Mouse (Mus musculus) bone marrow macrophage, adult 2 months (primary cell): ENCODE measurements at regions not wholly inside any gene's neighbourhood (a gene's known extent, or its start where the extent isn't known, plus 50 kb on each side); places are given as distances from the start of the nearest gene placed in this dataset.

Experiments
- H3K27ac ChIP-seq: 2 replicates; pipeline ENCODE4 v1.5.1; 2012; ENCODE audit warnings: low read depth, low read length; ENCODE audit not compliant: insufficient read depth
- H3K4me1 ChIP-seq: 2 replicates; pipeline ENCODE4 v1.6.1; 2012; ENCODE audit warnings: low read length; ENCODE audit not compliant: control insufficient read depth, insufficient read depth
- H3K4me3 ChIP-seq: 2 replicates; pipeline ENCODE4 v1.5.1; 2012; ENCODE audit warnings: mild to moderate bottlenecking, low read length, moderate library complexity; ENCODE audit not compliant: insufficient read depth
- CTCF ChIP-seq: IDR thresholded peaks from 2 replicates; pipeline ENCODE4 v1.5.1; 2012; ENCODE audit warnings: low read depth, mild to moderate bottlenecking, low read length, moderate library complexity
- POLR2A ChIP-seq: IDR thresholded peaks from 2 replicates; pipeline ENCODE4 v1.6.1; 2012; ENCODE audit warnings: mild to moderate bottlenecking, low read depth, low read length, borderline replicate concordance

DNA sequence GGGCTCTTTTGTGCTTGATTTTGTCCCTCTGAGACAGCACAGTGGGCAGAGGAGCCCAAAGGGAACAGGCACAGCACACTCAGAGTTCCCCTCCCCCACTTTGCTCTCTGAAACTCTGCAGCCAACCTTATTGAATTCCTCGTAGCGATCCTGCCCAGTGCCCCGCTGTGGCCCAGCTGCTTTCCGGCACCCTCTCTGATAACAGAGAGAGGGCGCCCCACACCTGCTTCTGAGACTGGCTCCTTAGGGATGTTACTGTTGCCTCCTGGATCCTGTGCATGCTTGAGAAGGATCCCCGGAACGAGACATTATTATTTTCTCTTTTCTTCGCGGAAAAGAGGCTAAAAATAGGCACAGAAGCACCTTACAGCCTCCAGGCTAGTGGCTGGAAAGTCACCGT is 179.0 kb downstream of the 1700010I14Rik start:
- H3K4me1 ChIP-seq: no peaks in the 10 kb centered on the region
- peak overlapping the region; percentile 24 for H3K4me3 ChIP-seq
- no peak overlapping the region for H3K27ac ChIP-seq
- TF ChIP-seq CTCF (no peak), POLR2A (no peak)

DNA sequence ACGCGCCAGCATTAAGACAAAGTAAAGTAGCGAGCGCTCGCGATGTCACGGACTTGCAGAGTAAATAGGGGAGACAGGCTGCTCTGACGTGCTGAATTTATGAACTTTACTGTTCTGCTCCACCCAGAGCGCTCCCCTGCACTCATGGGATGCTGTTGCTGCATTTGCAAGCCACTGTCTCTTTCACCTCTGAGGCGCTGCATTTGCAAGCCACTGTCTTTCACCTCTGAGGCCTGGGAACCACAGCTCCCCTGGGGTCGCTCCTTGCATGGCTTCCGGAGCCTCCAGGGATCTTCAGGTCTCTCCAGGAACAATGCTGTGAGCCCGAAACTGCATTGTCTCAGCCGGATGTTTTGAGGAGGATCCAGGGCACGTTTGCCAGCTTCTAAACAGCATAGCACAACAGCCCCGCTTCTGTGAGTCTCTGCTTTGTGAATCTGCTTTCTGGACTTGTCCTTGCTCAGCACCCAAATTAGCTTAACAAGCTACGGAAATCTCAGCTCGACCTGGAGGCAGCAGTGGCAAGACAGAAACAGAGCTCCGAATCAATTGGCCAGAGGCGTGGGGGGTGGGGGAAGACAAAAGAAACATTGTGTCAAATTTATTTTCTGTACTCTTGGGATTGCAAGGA is 179.6 kb downstream of the 1700010I14Rik start:
- peak overlapping the region; percentile 24 for H3K4me3 ChIP-seq
- no peak overlapping the region for H3K27ac ChIP-seq
- no peaks in the 10 kb centered on the region for H3K4me1 ChIP-seq
- no peak for TF ChIP-seq CTCF
- no peak for TF ChIP-seq POLR2A

DNA sequence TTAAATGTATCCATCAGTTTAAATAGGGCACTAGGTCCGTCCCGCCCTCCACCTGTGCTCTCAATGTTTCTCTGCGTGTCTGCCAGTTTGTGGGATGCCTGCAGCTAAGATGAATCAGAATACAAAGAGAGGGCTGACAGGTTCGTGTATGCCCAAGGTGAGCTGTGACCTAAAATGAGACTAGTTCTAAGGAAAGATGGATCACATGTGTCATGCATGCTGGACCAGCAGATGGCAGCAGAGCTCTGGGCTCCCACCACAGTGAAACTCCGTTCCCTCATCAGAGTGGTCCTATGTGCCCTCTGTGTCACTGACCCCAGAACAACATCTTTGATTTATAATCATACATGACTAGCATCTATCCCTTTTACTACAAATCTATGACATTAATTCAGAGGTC is 180.3 kb downstream of the 1700010I14Rik start:
- H3K4me3 ChIP-seq: no peak overlapping the region; the same call in 1 of the 2 replicates
- no peak overlapping the region for H3K27ac ChIP-seq
- H3K4me1 ChIP-seq: no peaks in the 10 kb centered on the region
- TF ChIP-seq POLR2A: no peak
- TF ChIP-seq CTCF: peak; percentile 81

DNA sequence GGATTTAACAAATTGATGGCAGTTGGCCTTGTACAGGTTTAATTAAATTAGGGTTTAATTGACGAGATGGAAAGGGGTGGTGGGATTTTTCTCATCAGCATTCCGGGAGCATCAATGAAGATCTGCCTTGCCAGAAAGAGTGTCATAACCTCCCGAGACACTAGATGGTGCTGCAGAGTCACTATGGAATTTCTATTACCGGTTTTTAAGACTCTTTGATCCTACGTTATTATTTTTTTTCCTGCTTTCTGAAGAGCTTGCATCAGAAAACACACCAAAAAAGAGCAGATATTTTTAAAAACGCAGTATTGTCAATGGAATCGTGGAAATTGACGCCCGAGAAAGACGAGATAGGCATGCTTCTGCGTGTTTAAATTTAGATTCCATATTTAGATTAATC is 181.2 kb downstream of the 1700010I14Rik start:
- TF ChIP-seq CTCF: no peak
- TF ChIP-seq POLR2A: no peak
- H3K4me1 ChIP-seq: no peaks in the 10 kb centered on the region
- H3K27ac ChIP-seq: no peak overlapping the region
- H3K4me3 ChIP-seq: no peak overlapping the region

DNA sequence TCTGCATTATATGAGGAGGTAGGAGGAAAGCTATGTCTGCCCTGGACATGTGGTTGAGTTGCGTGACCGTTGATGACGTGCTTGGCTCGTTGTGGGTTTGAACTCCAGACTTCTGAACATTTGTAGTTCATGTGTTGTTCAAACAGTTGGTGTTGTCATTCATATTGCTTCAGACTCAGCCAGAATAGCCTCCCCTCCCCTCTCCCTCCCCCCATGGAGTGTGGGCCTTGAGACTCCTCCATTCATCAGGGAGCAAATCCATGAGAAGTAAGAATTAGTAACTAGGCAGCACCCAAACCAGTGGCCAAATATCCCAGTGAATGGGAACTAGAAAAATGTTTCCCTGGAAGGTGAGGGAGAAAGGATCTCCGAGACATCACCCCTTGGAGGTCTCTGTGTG is 209.0 kb downstream of the 1700010I14Rik start:
- Histone ChIP-seq H3K4me1 (no peaks in the 10 kb centered on the region), H3K27ac (no peak overlapping the region), H3K4me3 (no peak overlapping the region)
- TF ChIP-seq CTCF: no peak
- no peak for TF ChIP-seq POLR2A

DNA sequence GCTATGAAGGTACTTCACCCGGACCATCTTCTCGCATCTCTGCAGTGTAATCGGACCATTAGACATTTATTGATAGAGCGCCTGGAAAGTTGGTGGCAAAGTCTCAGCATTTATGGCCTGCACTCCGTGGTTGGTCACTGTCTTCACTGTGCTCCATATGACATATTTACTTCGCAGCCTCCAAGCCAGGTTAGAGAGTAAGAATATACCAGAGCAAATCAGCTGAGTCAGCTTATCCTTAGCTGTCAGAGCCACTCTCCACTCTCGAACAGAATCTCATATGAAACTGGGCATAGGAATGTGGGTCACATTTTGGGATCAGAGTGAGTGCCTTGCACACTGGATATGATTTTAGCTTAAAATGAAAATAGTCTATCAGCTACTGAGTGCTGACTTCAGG is 212.3 kb downstream of the 1700010I14Rik start:
- TF ChIP-seq CTCF: no peak
- no peak overlapping the region for H3K27ac ChIP-seq

DNA sequence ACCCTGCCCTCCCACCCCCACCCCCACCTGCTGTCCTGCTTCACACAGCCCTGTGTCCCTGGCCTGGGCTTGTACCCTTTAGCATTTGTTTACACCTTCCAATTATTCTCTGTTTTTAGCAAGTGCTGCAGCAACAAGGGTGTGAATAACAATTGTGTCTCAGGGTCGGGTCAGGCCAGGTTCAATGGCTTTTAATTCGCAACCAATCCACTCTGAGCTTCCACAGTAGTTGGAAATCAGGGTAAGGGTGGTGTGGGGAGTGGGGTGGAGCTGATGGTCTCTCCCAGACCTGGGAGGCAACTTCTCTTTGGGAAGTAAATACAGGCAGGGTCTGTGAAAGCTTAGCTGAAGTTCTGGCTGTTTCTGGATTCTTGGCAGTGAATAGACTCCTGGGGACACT is 214.4 kb downstream of the 1700010I14Rik start:
- Histone ChIP-seq H3K4me1 (no peaks in the 10 kb centered on the region), H3K4me3 (no peak overlapping the region), H3K27ac (no peak overlapping the region)
- TF ChIP-seq CTCF (no peak), POLR2A (no peak)

More for the DNA sequence above, 212.3 kb downstream of the 1700010I14Rik start:
- H3K4me1 ChIP-seq: no peaks in the 10 kb centered on the region
- no peak overlapping the region for H3K4me3 ChIP-seq

DNA sequence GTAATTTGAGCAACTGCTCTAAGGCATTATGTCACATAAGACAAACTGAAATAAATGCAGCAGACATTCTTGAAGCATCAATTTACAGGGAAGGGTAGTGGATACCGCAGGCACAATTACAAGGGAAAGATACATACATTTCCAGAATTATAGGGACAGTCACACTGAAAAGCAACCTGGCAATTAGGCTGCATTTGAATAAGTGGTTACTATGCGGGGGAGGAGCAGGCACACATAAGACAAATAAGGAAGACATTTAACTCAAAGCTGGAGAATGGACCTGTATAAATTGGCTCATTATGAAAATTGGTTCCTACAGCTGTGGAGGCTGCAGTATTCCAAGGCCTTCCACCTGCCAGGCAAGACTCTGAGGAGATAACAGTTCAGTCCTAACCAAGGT is 211.2 kb upstream of the Gm17728 start:
- TF ChIP-seq CTCF: no peak
- no peak for TF ChIP-seq POLR2A
- Histone ChIP-seq H3K4me3 (no peak overlapping the region), H3K4me1 (no peaks in the 10 kb centered on the region), H3K27ac (no peak overlapping the region)

DNA sequence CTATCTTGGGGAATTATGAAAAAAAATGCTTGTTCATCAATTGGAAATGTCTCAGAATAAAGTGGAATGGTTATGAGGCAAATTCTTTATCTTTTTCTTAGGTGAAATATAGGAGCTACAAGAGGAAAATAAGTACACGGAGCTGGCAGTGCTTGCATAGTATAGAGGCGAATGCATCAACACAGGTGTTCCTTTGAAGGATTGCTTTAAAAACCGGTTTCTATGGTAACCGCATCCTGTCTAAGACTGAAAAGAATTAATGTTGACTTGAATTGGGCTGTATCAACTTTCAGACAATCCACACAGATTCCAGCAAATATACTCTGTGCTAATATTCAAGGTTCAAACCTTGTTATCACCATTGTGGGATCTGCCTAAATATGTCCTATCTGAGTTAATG is 198.8 kb upstream of the Gm17728 start:
- H3K27ac ChIP-seq: no peak overlapping the region
- TF ChIP-seq POLR2A (no peak), CTCF (no peak)
- H3K4me1 ChIP-seq: no peaks in the 10 kb centered on the region
- no peak overlapping the region for H3K4me3 ChIP-seq

DNA sequence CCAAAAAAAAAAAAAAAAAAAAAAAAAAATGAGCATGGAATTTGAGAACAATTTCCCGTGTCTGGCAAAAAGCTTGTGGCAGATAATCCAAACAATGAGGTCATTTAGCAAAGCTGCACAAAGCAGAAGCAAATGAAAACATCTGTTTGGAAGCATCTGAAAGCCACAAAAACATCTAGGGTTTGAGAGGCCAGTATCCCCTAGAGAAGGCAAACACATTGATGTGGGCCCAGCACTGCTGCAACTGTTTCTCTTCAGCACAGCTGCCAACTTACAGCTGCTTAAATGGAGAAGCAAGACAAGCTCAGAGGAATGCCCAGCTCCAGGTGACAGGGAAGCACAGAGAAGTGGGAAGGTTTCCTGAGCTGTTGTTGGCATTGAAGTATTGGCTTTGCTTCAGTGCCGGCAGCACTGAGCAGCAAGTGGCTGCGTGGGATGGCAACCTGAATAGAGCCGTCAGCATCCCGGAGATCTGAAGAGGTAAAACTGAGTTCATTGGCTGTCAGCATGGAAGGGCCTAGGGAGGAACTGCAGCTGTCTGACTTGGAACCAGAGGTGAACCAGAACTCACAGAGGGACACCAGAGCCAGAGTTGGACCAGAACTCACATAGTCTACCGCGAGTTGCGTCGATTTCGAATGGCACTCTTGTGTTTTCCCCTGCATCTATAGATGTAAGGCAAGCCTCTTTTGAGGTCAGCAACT is 193.8 kb upstream of the Gm17728 start:
- TF ChIP-seq POLR2A (no peak), CTCF (no peak)
- no peaks in the 10 kb centered on the region for H3K4me1 ChIP-seq
- H3K27ac ChIP-seq: no peak overlapping the region
- no peak overlapping the region for H3K4me3 ChIP-seq

DNA sequence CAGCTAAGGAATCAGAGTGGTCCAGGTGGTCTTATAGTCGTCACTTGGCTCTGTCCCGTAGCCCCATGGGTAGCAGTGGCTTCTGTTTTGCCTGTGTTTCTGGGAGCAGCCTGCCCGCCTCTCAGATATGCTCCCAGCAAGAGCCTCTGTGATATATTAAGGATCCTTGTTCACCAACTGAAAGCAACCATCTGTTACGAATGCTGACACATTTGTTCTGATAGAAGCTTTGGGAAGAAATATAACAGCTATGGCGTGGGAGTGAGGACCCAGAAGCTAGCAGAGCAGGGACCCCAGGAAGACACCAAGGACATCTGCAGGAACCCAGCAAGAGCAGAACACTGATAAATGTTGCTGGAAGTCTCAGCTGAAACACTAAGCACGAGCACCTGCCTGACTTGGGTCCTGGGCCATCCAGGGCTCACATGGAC is 186.7 kb upstream of the Gm17728 start:
- no peak overlapping the region for H3K27ac ChIP-seq
- no peak overlapping the region for H3K4me3 ChIP-seq
- TF ChIP-seq POLR2A: no peak
- TF ChIP-seq CTCF: no peak
- H3K4me1 ChIP-seq: no peaks in the 10 kb centered on the region
